Mouse (Mus musculus): Measurements from ENCODE around the gene Slc35f3. TPM values are rescaled to one million over a fixed set of nuclear protein-coding genes. Genes with fewer than 3 reads are reported as not detected.

Slc35f3 gene
- polyA plus RNA-seq, 1 experiment from 2014 or later = not detected

DNA sequence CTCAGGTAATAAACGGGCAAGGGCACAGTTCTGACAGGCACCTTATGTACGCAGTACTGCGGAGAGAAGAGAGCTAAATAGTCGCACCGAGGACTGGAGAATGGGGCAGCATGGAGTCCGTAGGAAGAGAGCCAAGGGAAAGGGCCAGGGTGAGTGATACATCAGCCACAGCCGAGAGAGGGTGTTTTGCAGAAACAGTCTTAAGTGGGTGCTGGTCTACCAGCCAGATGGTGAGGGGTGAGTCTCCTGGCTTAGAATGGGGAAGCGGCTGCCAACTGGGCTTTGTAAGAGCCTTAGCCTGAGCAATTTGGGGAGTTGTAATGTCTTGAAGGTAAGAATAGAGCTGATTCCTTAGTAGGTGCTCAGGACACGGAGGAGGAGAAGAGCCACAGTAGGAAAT lies 8.8 kb downstream of the Slc35f3 start:
- H3K4me1 ChIP-seq (ENCODE audit: control insufficient read depth, insufficient read depth, low read length) = no peaks in the 10 kb centered on the region
- H3K4me3 ChIP-seq (ENCODE audit: low read depth, low read length) = no peak overlapping the region
- H3K36me3 ChIP-seq (ENCODE audit: control insufficient read depth, insufficient read depth, low read length) = no peaks in the 10 kb centered on the region
- no peaks in the 10 kb centered on the region for H3K9me3 ChIP-seq (replicated peaks; ENCODE audit: control insufficient read depth, low read length)
- ATAC-seq (replicated peaks; ENCODE audit: insufficient number of reproducible peaks, low FRiP score, low TSS enrichment) = no peak
- H3K9ac ChIP-seq (ENCODE audit: low read depth, low read length) = no peak overlapping the region
- no peaks in the 10 kb centered on the region for H3K27me3 ChIP-seq (ENCODE audit: control insufficient read depth, insufficient read depth, low read length)
- H3K27ac ChIP-seq (ENCODE audit: low read depth, low read length) = no peak overlapping the region
- 79% methylated on average over 9 of the region's 9 CpGs for WGBS (ENCODE audit: insufficient replicate concordance)
- no peak overlapping the region for H3K4me2 ChIP-seq

DNA sequence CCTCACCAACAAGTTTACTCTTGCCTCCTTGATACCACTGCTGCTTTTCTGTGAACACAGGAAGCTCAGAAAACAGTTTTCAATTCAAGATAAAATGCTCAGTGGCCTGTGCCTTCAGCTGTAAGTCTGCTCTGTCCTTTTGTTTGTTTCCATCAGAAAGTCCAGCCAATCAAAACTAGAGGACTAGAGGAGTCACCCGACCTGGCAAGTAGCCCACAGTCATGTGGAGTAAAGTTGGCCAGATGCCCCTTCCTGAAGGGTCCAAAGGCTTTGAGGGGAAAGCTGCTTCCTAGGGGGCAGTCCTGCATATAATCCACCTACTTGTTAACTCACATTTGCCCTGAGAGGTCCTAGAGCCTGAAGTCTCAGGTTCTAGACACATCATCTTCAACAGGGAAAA lies 10.7 kb downstream of the Slc35f3 start:
- 16% methylated on average over 1 of the region's 1 CpGs for WGBS (ENCODE audit: insufficient replicate concordance)
- no peak for ATAC-seq (replicated peaks; ENCODE audit: insufficient number of reproducible peaks, low FRiP score, low TSS enrichment)
- Histone ChIP-seq H3K4me2 (no peak overlapping the region), H3K36me3 (ENCODE audit: control insufficient read depth, insufficient read depth, low read length) (no peaks in the 10 kb centered on the region), H3K27ac (ENCODE audit: low read depth, low read length) (no peak overlapping the region), H3K27me3 (ENCODE audit: control insufficient read depth, insufficient read depth, low read length) (no peaks in the 10 kb centered on the region), H3K9ac (ENCODE audit: low read depth, low read length) (no peak overlapping the region), H3K9me3 (replicated peaks; ENCODE audit: control insufficient read depth, low read length) (no peaks in the 10 kb centered on the region), H3K4me3 (ENCODE audit: low read depth, low read length) (no peak overlapping the region), H3K4me1 (ENCODE audit: control insufficient read depth, insufficient read depth, low read length) (no peaks in the 10 kb centered on the region)

DNA sequence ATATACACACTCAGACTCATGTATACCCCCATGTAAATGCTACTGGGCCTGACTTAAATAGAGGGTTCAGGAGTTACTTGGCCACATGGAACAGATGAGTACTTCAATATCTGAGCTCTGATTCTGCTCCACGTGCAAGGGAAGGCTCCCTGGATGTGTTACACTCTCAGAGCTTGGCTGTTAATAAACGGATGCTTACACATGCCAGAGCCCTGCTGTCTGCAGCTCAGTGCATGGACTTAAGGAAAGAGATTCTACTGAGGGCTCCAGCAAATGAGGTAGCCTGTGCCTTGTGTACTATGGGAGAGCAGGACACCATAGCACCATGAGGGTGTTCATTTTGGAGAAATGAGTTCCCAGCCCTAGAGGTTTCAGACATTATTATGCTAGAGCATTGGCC lies 26.6 kb downstream of the Slc35f3 start:
- Histone ChIP-seq H3K36me3 (ENCODE audit: control insufficient read depth, insufficient read depth, low read length) (no peaks in the 10 kb centered on the region), H3K4me3 (ENCODE audit: low read depth, low read length) (no peak overlapping the region), H3K9me3 (replicated peaks; ENCODE audit: control insufficient read depth, low read length) (peaks cover 6% of the 10 kb centered on the region; the same call in 1 of the 2 replicates), H3K4me1 (ENCODE audit: control insufficient read depth, insufficient read depth, low read length) (no peaks in the 10 kb centered on the region), H3K9ac (ENCODE audit: low read depth, low read length) (no peak overlapping the region), H3K27ac (ENCODE audit: low read depth, low read length) (no peak overlapping the region), H3K4me2 (no peak overlapping the region), H3K27me3 (ENCODE audit: control insufficient read depth, insufficient read depth, low read length) (no peaks in the 10 kb centered on the region)
- ATAC-seq (replicated peaks; ENCODE audit: insufficient number of reproducible peaks, low FRiP score, low TSS enrichment) = no peak
- 58% methylated on average over 2 of the region's 2 CpGs for WGBS (ENCODE audit: insufficient replicate concordance)

DNA sequence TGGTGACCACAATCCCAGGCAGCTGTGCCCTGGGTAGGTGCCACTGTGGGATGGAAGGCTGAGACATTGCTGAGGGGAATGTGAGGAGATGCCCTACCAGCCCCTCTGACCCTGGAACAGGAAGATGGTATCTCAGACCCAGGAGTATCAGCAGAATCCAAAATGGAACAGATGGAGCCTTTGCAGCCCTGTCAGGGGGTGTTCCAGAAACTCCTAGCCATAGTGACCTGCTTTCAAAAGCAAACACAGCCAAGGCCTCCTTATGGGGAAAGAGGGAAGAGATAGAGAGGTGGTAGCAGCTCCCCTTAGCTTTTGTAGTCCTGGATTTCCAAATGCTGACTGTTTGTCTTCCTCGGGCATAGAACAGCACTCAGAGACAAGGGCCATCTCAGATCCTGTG lies 27.8 kb downstream of the Slc35f3 start:
- H3K4me2 ChIP-seq = no peak overlapping the region
- 74% methylated on average over 1 of the region's 1 CpGs for WGBS (ENCODE audit: insufficient replicate concordance)
- H3K27ac ChIP-seq (ENCODE audit: low read depth, low read length) = no peak overlapping the region
- no peaks in the 10 kb centered on the region for H3K4me1 ChIP-seq (ENCODE audit: control insufficient read depth, insufficient read depth, low read length)
- H3K27me3 ChIP-seq (ENCODE audit: control insufficient read depth, insufficient read depth, low read length) = no peaks in the 10 kb centered on the region
- no peak for ATAC-seq (replicated peaks; ENCODE audit: insufficient number of reproducible peaks, low FRiP score, low TSS enrichment)
- H3K36me3 ChIP-seq (ENCODE audit: control insufficient read depth, insufficient read depth, low read length) = no peaks in the 10 kb centered on the region
- no peak overlapping the region for H3K4me3 ChIP-seq (ENCODE audit: low read depth, low read length)
- peaks cover 6% of the 10 kb centered on the region; the same call in 1 of the 2 replicates for H3K9me3 ChIP-seq (replicated peaks; ENCODE audit: control insufficient read depth, low read length)
- H3K9ac ChIP-seq (ENCODE audit: low read depth, low read length) = no peak overlapping the region

DNA sequence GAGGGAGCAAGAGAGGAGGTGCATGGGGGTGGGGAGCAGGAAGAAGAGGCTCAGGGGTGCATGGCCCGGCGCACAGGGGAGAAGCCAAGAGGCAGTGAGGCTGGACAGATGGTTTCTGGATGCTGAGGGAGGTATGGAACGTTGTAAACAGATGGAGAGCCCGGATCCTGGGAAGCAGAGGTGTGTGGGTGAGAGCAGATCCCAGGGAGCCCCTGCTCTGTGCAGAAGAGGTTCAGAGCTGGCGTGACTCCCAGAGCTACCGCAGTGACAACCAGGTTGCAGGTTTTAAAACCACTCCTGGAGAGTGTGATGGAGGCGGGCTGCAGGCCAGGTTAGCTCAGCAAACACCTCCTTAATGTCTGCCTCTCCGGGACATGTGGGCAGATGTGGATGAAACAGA lies 28.4 kb downstream of the Slc35f3 start:
- H3K4me3 ChIP-seq (ENCODE audit: low read depth, low read length) = no peak overlapping the region
- 62% methylated on average over 8 of the region's 8 CpGs for WGBS (ENCODE audit: insufficient replicate concordance)
- H3K4me1 ChIP-seq (ENCODE audit: control insufficient read depth, insufficient read depth, low read length) = no peaks in the 10 kb centered on the region
- peaks cover 6% of the 10 kb centered on the region; the same call in 1 of the 2 replicates for H3K9me3 ChIP-seq (replicated peaks; ENCODE audit: control insufficient read depth, low read length)
- H3K4me2 ChIP-seq = no peak overlapping the region
- no peaks in the 10 kb centered on the region for H3K27me3 ChIP-seq (ENCODE audit: control insufficient read depth, insufficient read depth, low read length)
- no peaks in the 10 kb centered on the region for H3K36me3 ChIP-seq (ENCODE audit: control insufficient read depth, insufficient read depth, low read length)
- ATAC-seq (replicated peaks; ENCODE audit: insufficient number of reproducible peaks, low FRiP score, low TSS enrichment) = no peak
- H3K27ac ChIP-seq (ENCODE audit: low read depth, low read length) = no peak overlapping the region
- H3K9ac ChIP-seq (ENCODE audit: low read depth, low read length) = no peak overlapping the region

DNA sequence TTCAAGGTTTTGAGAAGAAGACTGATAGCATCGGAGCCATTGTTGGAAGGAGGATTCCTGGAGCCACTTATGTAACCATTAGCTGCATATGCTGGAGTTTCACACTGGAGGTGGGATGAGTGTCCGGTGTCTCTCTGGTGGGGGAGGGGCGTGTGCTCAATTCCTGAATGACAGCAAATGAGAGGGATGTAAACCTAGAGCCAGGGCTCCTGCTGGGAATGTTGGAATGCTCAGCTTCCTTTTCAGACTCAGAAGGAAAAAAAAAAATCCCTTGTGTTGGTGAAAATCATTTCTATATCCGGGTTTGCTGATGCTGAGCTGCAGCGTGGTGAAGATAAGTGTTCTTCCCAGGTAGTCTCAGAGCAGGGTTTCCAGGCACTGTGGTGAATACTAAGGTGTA lies 29.4 kb downstream of the Slc35f3 start:
- ATAC-seq (replicated peaks; ENCODE audit: insufficient number of reproducible peaks, low FRiP score, low TSS enrichment) = no peak
- peaks cover 6% of the 10 kb centered on the region; the same call in 1 of the 2 replicates for H3K9me3 ChIP-seq (replicated peaks; ENCODE audit: control insufficient read depth, low read length)
- no peak overlapping the region for H3K27ac ChIP-seq (ENCODE audit: low read depth, low read length)
- H3K4me1 ChIP-seq (ENCODE audit: control insufficient read depth, insufficient read depth, low read length) = no peaks in the 10 kb centered on the region
- H3K27me3 ChIP-seq (ENCODE audit: control insufficient read depth, insufficient read depth, low read length) = no peaks in the 10 kb centered on the region
- WGBS (ENCODE audit: insufficient replicate concordance) = 49% methylated on average over 5 of the region's 5 CpGs
- no peak overlapping the region for H3K9ac ChIP-seq (ENCODE audit: low read depth, low read length)
- H3K4me2 ChIP-seq = no peak overlapping the region
- no peaks in the 10 kb centered on the region for H3K36me3 ChIP-seq (ENCODE audit: control insufficient read depth, insufficient read depth, low read length)
- no peak overlapping the region for H3K4me3 ChIP-seq (ENCODE audit: low read depth, low read length)

DNA sequence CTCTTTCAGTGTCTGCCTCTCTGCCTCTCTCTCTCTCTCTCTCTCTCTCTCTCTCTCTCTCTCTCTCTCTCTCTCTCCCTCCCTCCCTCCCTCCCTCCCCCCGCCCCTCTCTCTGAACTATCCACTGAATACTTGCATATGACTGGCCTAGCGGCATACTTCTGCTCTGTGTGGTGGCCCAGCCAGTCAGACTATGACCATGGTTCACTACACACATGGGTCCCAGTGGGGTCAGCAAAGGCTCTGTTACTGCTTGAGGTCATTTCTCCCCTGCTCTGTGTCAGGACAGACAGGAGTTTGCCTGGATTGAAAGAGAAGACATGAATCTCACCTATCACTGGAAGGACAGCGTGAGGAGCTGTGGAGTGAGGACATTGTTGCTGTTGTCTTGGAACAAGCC lies 40.5 kb downstream of the Slc35f3 start:
- WGBS (ENCODE audit: insufficient replicate concordance) = 93% methylated on average over 2 of the region's 3 CpGs
- Histone ChIP-seq H3K36me3 (ENCODE audit: control insufficient read depth, insufficient read depth, low read length) (no peaks in the 10 kb centered on the region), H3K4me3 (ENCODE audit: low read depth, low read length) (no peak overlapping the region), H3K4me2 (no peak overlapping the region), H3K27me3 (ENCODE audit: control insufficient read depth, insufficient read depth, low read length) (no peaks in the 10 kb centered on the region), H3K9me3 (replicated peaks; ENCODE audit: control insufficient read depth, low read length) (no peaks in the 10 kb centered on the region), H3K27ac (ENCODE audit: low read depth, low read length) (no peak overlapping the region), H3K9ac (ENCODE audit: low read depth, low read length) (no peak overlapping the region), H3K4me1 (ENCODE audit: control insufficient read depth, insufficient read depth, low read length) (no peaks in the 10 kb centered on the region)
- no peak for ATAC-seq (replicated peaks; ENCODE audit: insufficient number of reproducible peaks, low FRiP score, low TSS enrichment)

DNA sequence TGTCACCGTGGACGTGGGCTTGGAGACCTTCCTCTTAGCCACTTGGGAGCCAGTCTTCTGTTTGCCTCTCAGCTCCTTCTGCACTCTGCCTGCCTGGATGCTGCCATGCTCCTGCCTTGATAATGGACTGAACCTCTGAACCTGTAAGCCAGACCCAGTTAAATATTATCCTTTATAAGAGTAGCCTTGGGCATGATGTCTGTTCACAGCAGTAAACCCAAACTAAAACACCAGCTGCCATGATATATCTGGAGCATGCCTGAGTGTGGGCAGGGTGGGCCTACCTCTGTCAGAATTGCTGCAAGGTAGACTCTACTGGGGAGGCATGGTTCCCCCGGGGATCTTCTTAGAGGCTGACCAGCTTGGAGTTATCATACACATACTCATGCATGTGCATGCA lies 41.0 kb downstream of the Slc35f3 start:
- ATAC-seq (replicated peaks; ENCODE audit: insufficient number of reproducible peaks, low FRiP score, low TSS enrichment) = no peak

DNA sequence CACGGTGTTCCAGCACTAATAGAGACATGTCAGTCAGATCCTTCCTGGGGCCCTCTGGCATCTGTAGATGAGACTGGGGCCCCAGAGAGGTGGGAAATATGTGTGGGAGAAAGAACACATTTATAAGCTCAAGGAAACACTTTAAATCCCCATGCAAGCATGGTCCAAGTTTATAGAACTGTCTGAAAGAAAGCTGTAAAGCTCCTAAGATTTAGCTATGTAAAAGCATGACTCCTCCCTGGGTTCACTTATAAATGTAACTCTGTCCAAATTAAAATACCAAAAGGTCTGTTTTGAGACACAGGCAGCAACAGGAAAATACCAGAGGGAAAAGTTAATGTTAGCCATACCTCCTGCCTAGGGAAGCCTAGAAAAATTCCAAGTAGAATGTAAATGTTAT lies 42.8 kb downstream of the Slc35f3 start:
- no peak overlapping the region for H3K4me3 ChIP-seq (ENCODE audit: low read depth, low read length)
- no peak overlapping the region for H3K27ac ChIP-seq (ENCODE audit: low read depth, low read length)
- no peak for ATAC-seq (replicated peaks; ENCODE audit: insufficient number of reproducible peaks, low FRiP score, low TSS enrichment)
- H3K36me3 ChIP-seq (ENCODE audit: control insufficient read depth, insufficient read depth, low read length) = no peaks in the 10 kb centered on the region
- 38% methylated on average over 1 of the region's 1 CpGs for WGBS (ENCODE audit: insufficient replicate concordance)
- no peaks in the 10 kb centered on the region for H3K27me3 ChIP-seq (ENCODE audit: control insufficient read depth, insufficient read depth, low read length)
- no peak overlapping the region for H3K4me2 ChIP-seq
- H3K9me3 ChIP-seq (replicated peaks; ENCODE audit: control insufficient read depth, low read length) = no peaks in the 10 kb centered on the region
- H3K4me1 ChIP-seq (ENCODE audit: control insufficient read depth, insufficient read depth, low read length) = no peaks in the 10 kb centered on the region
- no peak overlapping the region for H3K9ac ChIP-seq (ENCODE audit: low read depth, low read length)

More for the DNA sequence above, 41.0 kb downstream of the Slc35f3 start:
- H3K9ac ChIP-seq (ENCODE audit: low read depth, low read length) = no peak overlapping the region
- no peaks in the 10 kb centered on the region for H3K9me3 ChIP-seq (replicated peaks; ENCODE audit: control insufficient read depth, low read length)
- WGBS (ENCODE audit: insufficient replicate concordance) = 79% methylated on average over 3 of the region's 3 CpGs
- no peaks in the 10 kb centered on the region for H3K4me1 ChIP-seq (ENCODE audit: control insufficient read depth, insufficient read depth, low read length)
- H3K27ac ChIP-seq (ENCODE audit: low read depth, low read length) = no peak overlapping the region
- H3K27me3 ChIP-seq (ENCODE audit: control insufficient read depth, insufficient read depth, low read length) = no peaks in the 10 kb centered on the region
- no peak overlapping the region for H3K4me3 ChIP-seq (ENCODE audit: low read depth, low read length)
- no peak overlapping the region for H3K4me2 ChIP-seq
- no peaks in the 10 kb centered on the region for H3K36me3 ChIP-seq (ENCODE audit: control insufficient read depth, insufficient read depth, low read length)
